11 mouse cellular contexts compared by ENCODE assay signal in genomic region chr11:43358390-43359291, GRCm38 (mm10).
DNase-seq lines count a peak whose midpoint lies in the region; ATAC-seq and TF ChIP-seq lines count a peak whose summit lies in the region.
"Had no signal": no experiment of that assay in that cellular context is flagged by ENCODE, and none has a peak within 500 bp of the region (broad histone marks: within the 10 kb centered on the region; RNA-seq: fewer than 3 reads in every experiment).

No protein-coding gene starts in this region.

- no peak overlapping the region for H3K27ac ChIP-seq in limb, embryonic 13.5 days
- no peak overlapping the region for H3K27ac ChIP-seq in limb, embryonic 10.5 days
- no peak overlapping the region for H3K27ac ChIP-seq in hindbrain, postnatal 0 days
- H3K27ac ChIP-seq: embryonic facial prominence, embryonic 12.5 days; gastrocnemius, adult 2 months; kidney, embryonic 15.5 days had no signal

- DNase-seq in limb, embryonic 10.5 days (ENCODE audit: low spot score): no peak
- peak; percentile 52 for DNase-seq in T-cell, adult 2 months (ENCODE audit: low spot score)
- peak; percentile 39 for DNase-seq in lung, postnatal 10 days
- peak; percentile 46 for DNase-seq in thymus, postnatal 0 days (ENCODE audit: low spot score)
- no peak for DNase-seq in hindbrain, postnatal 0 days (ENCODE audit: low spot score)
- no peak for DNase-seq in adrenal gland, postnatal 10 days
- DNase-seq: gastrocnemius, adult 2 months had no signal

- WGBS in limb, embryonic 13.5 days: 74% methylated on average over 13 of the region's 13 CpGs
- WGBS in limb, embryonic 10.5 days: 85% methylated on average over 13 of the region's 13 CpGs
- 69% methylated on average over 13 of the region's 13 CpGs for WGBS in hindbrain, postnatal 0 days

- no peaks in the 10 kb centered on the region for H3K27me3 ChIP-seq in limb, embryonic 13.5 days
- H3K27me3 ChIP-seq in limb, embryonic 10.5 days (ENCODE audit: low read depth, poor library complexity, severe bottlenecking): no peaks in the 10 kb centered on the region
- no peaks in the 10 kb centered on the region for H3K27me3 ChIP-seq in hindbrain, postnatal 0 days (ENCODE audit: insufficient read depth, low read length)
- H3K27me3 ChIP-seq: embryonic facial prominence, embryonic 12.5 days; kidney, embryonic 15.5 days had no signal

- H3K36me3 ChIP-seq in limb, embryonic 13.5 days: no peaks in the 10 kb centered on the region
- no peaks in the 10 kb centered on the region for H3K36me3 ChIP-seq in limb, embryonic 10.5 days
- H3K36me3 ChIP-seq in hindbrain, postnatal 0 days (ENCODE audit: insufficient read depth, low read length): no peaks in the 10 kb centered on the region
- H3K36me3 ChIP-seq: embryonic facial prominence, embryonic 12.5 days; kidney, embryonic 15.5 days had no signal

- no peaks in the 10 kb centered on the region; the same call in 1 of the 2 replicates for H3K4me1 ChIP-seq in limb, embryonic 13.5 days
- H3K4me1 ChIP-seq in limb, embryonic 10.5 days: peaks cover 6% of the 10 kb centered on the region; the same call in 1 of the 2 replicates
- H3K4me1 ChIP-seq in hindbrain, postnatal 0 days (ENCODE audit: insufficient read depth, low read length): no peaks in the 10 kb centered on the region
- H3K4me1 ChIP-seq: kidney, embryonic 15.5 days had no signal

- no peaks in the 10 kb centered on the region for H3K9me3 ChIP-seq in limb, embryonic 13.5 days
- H3K9me3 ChIP-seq in limb, embryonic 10.5 days (replicated peaks): no peaks in the 10 kb centered on the region
- no peaks in the 10 kb centered on the region for H3K9me3 ChIP-seq in hindbrain, postnatal 0 days (ENCODE audit: low read length)
- H3K9me3 ChIP-seq: embryonic facial prominence, embryonic 12.5 days; kidney, embryonic 15.5 days had no signal

- no peak overlapping the region for H3K4me3 ChIP-seq in limb, embryonic 13.5 days
- no peak overlapping the region for H3K4me3 ChIP-seq in limb, embryonic 10.5 days
- H3K4me3 ChIP-seq in hindbrain, postnatal 0 days (ENCODE audit: low read length): no peak overlapping the region
- H3K4me3 ChIP-seq: embryonic facial prominence, embryonic 12.5 days; gastrocnemius, adult 2 months; kidney, embryonic 15.5 days had no signal

- ATAC-seq in limb, embryonic 13.5 days (ENCODE audit: low FRiP score, low read depth): 0 out of 2 replicates have a peak, but pooled peaks have one; percentile 15
- ATAC-seq in hindbrain, postnatal 0 days: no peak
- ATAC-seq: Patski had no signal

- no peak for TF ChIP-seq CTCF in hindbrain, postnatal 0 days (IDR thresholded peaks at IDR 0.05; ENCODE audit: low read depth)

- H3K4me2 ChIP-seq in limb, embryonic 13.5 days (replicated peaks): no peak overlapping the region
- H3K4me2 ChIP-seq in hindbrain, postnatal 0 days (ENCODE audit: low read depth, low read length): no peak overlapping the region
- H3K4me2 ChIP-seq: embryonic facial prominence, embryonic 12.5 days; kidney, embryonic 15.5 days had no signal

- H3K9ac ChIP-seq in limb, embryonic 13.5 days: no peak overlapping the region
- no peak overlapping the region for H3K9ac ChIP-seq in hindbrain, postnatal 0 days (replicated peaks; ENCODE audit: low read length)
- H3K9ac ChIP-seq: embryonic facial prominence, embryonic 12.5 days; kidney, embryonic 15.5 days had no signal

Comparison
In these comparisons a context has a peak if more than half of its experiments do, and no peak if none do; other contexts are left out.
1. DNase-seq: peak in T-cell, adult 2 months (single experiment), lung, postnatal 10 days (single experiment) and thymus, postnatal 0 days (single experiment); none in limb, embryonic 10.5 days (single experiment), hindbrain, postnatal 0 days (single experiment) and adrenal gland, postnatal 10 days (single experiment).